Mouse (Mus musculus): ENCODE data around the gene Ap5b1. TPM values are rescaled to one million over a fixed set of nuclear protein-coding genes. Genes with fewer than 3 reads are reported as not detected.

Gene Ap5b1
- polyA plus RNA-seq, 1 experiment from 2014 or later, result 3.1 TPM

GRCm38 (mm10) chr19:5611973-5612372 lies 44.1 kb downstream of the Ap5b1 start:
- peaks cover 18% of the 10 kb centered on the region for H3K36me3 ChIP-seq (replicated peaks; ENCODE audit: insufficient read depth, low read length)
- TF ChIP-seq EP300 (IDR thresholded peaks at IDR 0.05; ENCODE audit: low read depth), result no peak
- no peak for TF ChIP-seq CTCF (IDR thresholded peaks at IDR 0.05; ENCODE audit: low read depth)
- H3K27me3 ChIP-seq (ENCODE audit: insufficient read depth, low read length), result no peaks in the 10 kb centered on the region
- H3K4me1 ChIP-seq (ENCODE audit: insufficient read depth), result peaks cover 27% of the 10 kb centered on the region
- no peak overlapping the region for H3K4me2 ChIP-seq (ENCODE audit: low read depth, low read length)
- H3K27ac ChIP-seq (ENCODE audit: low read depth), result 0 out of 2 replicates have a peak overlapping the region, but pooled peaks have one; percentile 40
- DNase-seq (no peak), ATAC-seq (no peak)
- H3K4me3 ChIP-seq (ENCODE audit: low read depth, low read length), result no peak overlapping the region
- no peaks in the 10 kb centered on the region for H3K9me3 ChIP-seq (ENCODE audit: low read length)
- H3K9ac ChIP-seq (replicated peaks), result no peak overlapping the region
- 76% methylated on average over 1 of the region's 1 CpGs for WGBS (ENCODE audit: insufficient replicate concordance)

GRCm38 (mm10) chr19:5612762-5613411 lies 45.1 kb downstream of the Ap5b1 start:
- H3K4me1 ChIP-seq (ENCODE audit: insufficient read depth), result peaks cover 27% of the 10 kb centered on the region
- WGBS (ENCODE audit: insufficient replicate concordance), result 38% methylated on average over 3 of the region's 3 CpGs
- H3K4me2 ChIP-seq (ENCODE audit: low read depth, low read length), result no peak overlapping the region
- H3K27me3 ChIP-seq (ENCODE audit: insufficient read depth, low read length), result no peaks in the 10 kb centered on the region
- no peak overlapping the region for H3K4me3 ChIP-seq (ENCODE audit: low read depth, low read length)
- no peaks in the 10 kb centered on the region for H3K9me3 ChIP-seq (ENCODE audit: low read length)
- DNase-seq, result no peak
- no peak overlapping the region for H3K9ac ChIP-seq (replicated peaks)
- H3K36me3 ChIP-seq (replicated peaks; ENCODE audit: insufficient read depth, low read length), result peaks cover 9% of the 10 kb centered on the region
- no peak for ATAC-seq
- TF ChIP-seq EP300 (IDR thresholded peaks at IDR 0.05; ENCODE audit: low read depth) (peak; percentile 66), CTCF (IDR thresholded peaks at IDR 0.05; ENCODE audit: low read depth) (no peak)
- no peak overlapping the region for H3K27ac ChIP-seq (ENCODE audit: low read depth)

- H3K4me1 ChIP-seq (ENCODE audit: insufficient read depth), result peaks cover 19% of the 10 kb centered on the region
- TF ChIP-seq EP300 (IDR thresholded peaks at IDR 0.05; ENCODE audit: low read depth) (no peak), CTCF (IDR thresholded peaks at IDR 0.05; ENCODE audit: low read depth) (no peak)
- ATAC-seq (no peak), DNase-seq (no peak)
- no peaks in the 10 kb centered on the region for H3K9me3 ChIP-seq (ENCODE audit: low read length)
- H3K36me3 ChIP-seq (replicated peaks; ENCODE audit: insufficient read depth, low read length), result no peaks in the 10 kb centered on the region
- H3K27me3 ChIP-seq (ENCODE audit: insufficient read depth, low read length), result no peaks in the 10 kb centered on the region
- H3K27ac ChIP-seq (ENCODE audit: low read depth), result no peak overlapping the region
- no peak overlapping the region for H3K4me2 ChIP-seq (ENCODE audit: low read depth, low read length)
- 73% methylated on average over 2 of the region's 2 CpGs for WGBS (ENCODE audit: insufficient replicate concordance)
- no peak overlapping the region for H3K9ac ChIP-seq (replicated peaks)
- no peak overlapping the region for H3K4me3 ChIP-seq (ENCODE audit: low read depth, low read length)
Measured at GRCm38 (mm10) chr19:5614953-5615352, 47.1 kb downstream of the Ap5b1 start.

- H3K4me1 ChIP-seq (ENCODE audit: insufficient read depth), result no peaks in the 10 kb centered on the region
- H3K9me3 ChIP-seq (ENCODE audit: low read length), result no peaks in the 10 kb centered on the region
- H3K27me3 ChIP-seq (ENCODE audit: insufficient read depth, low read length), result no peaks in the 10 kb centered on the region
- ATAC-seq (no peak), DNase-seq (no peak)
- H3K27ac ChIP-seq (ENCODE audit: low read depth), result no peak overlapping the region
- TF ChIP-seq EP300 (IDR thresholded peaks at IDR 0.05; ENCODE audit: low read depth) (no peak), CTCF (IDR thresholded peaks at IDR 0.05; ENCODE audit: low read depth) (no peak)
- H3K9ac ChIP-seq (replicated peaks), result no peak overlapping the region
- 55% methylated on average over 4 of the region's 4 CpGs for WGBS (ENCODE audit: insufficient replicate concordance)
- H3K4me3 ChIP-seq (ENCODE audit: low read depth, low read length), result no peak overlapping the region
- H3K36me3 ChIP-seq (replicated peaks; ENCODE audit: insufficient read depth, low read length), result no peaks in the 10 kb centered on the region
- no peak overlapping the region for H3K4me2 ChIP-seq (ENCODE audit: low read depth, low read length)
Measured at GRCm38 (mm10) chr19:5620007-5620406, 52.2 kb downstream of the Ap5b1 start.

Other genes with a start within 250 kb of the Ap5b1 start
- gene Catsper1, start 232.3 kb upstream of the Ap5b1 start, polyA plus RNA-seq (2015; fragmentation: Nextera tagmentation; extraction: Ambion mirVana), result not detected in 2 replicates
- not detected in 2 replicates for gene Cst6, start 218.5 kb upstream of the Ap5b1 start, polyA plus RNA-seq (2015; fragmentation: Nextera tagmentation; extraction: Ambion mirVana)
- 19.3 and 25.0 TPM in 2 replicates for gene Eif1ad, start 201.3 kb upstream of the Ap5b1 start, polyA plus RNA-seq (2015; fragmentation: Nextera tagmentation; extraction: Ambion mirVana)
- 158 and 164 TPM in 2 replicates for gene Banf1, start 200.9 kb upstream of the Ap5b1 start, polyA plus RNA-seq (2015; fragmentation: Nextera tagmentation; extraction: Ambion mirVana)
- 20.8 and 24.0 TPM in 2 replicates for gene Sart1, start 179.3 kb upstream of the Ap5b1 start, polyA plus RNA-seq (2015; fragmentation: Nextera tagmentation; extraction: Ambion mirVana)
- 0.14 TPM in 1 of 2 replicates, not detected in the other for gene Tsga10ip, start 165.5 kb upstream of the Ap5b1 start, polyA plus RNA-seq (2015; fragmentation: Nextera tagmentation; extraction: Ambion mirVana)
- 71.5 and 74.2 TPM in 2 replicates for gene Drap1, start 143.0 kb upstream of the Ap5b1 start, polyA plus RNA-seq (2015; fragmentation: Nextera tagmentation; extraction: Ambion mirVana)
- gene AI837181, start 142.9 kb upstream of the Ap5b1 start, polyA plus RNA-seq (2015; fragmentation: Nextera tagmentation; extraction: Ambion mirVana), result 15.8 and 16.1 TPM in 2 replicates
- not detected in 2 replicates for gene Fosl1, start 120.5 kb upstream of the Ap5b1 start, polyA plus RNA-seq (2015; fragmentation: Nextera tagmentation; extraction: Ambion mirVana)
- gene Ccdc85b, start 110.1 kb upstream of the Ap5b1 start, polyA plus RNA-seq (2015; fragmentation: Nextera tagmentation; extraction: Ambion mirVana), result 1.6 and 2.1 TPM in 2 replicates
- gene Fibp, start 107.4 kb upstream of the Ap5b1 start, polyA plus RNA-seq (2015; fragmentation: Nextera tagmentation; extraction: Ambion mirVana), result 35.6 and 35.7 TPM in 2 replicates
- 1.4 and 1.9 TPM in 2 replicates for gene Ctsw, start 99.5 kb upstream of the Ap5b1 start, polyA plus RNA-seq (2015; fragmentation: Nextera tagmentation; extraction: Ambion mirVana)
- gene Efemp2, start 94.1 kb upstream of the Ap5b1 start, polyA plus RNA-seq (2015; fragmentation: Nextera tagmentation; extraction: Ambion mirVana), result 8.1 and 9.2 TPM in 2 replicates
- gene Mus81, start 79.6 kb upstream of the Ap5b1 start, polyA plus RNA-seq (2015; fragmentation: Nextera tagmentation; extraction: Ambion mirVana), result 8.6 and 11.9 TPM in 2 replicates
- 841 and 843 TPM in 2 replicates for gene Cfl1, start 77.6 kb upstream of the Ap5b1 start, polyA plus RNA-seq (2015; fragmentation: Nextera tagmentation; extraction: Ambion mirVana)
- not detected in 2 replicates for gene 1700020D05Rik, start 64.2 kb upstream of the Ap5b1 start, polyA plus RNA-seq (2015; fragmentation: Nextera tagmentation; extraction: Ambion mirVana)
- 2.6 and 3.0 TPM in 2 replicates for gene Snx32, start 57.5 kb upstream of the Ap5b1 start, polyA plus RNA-seq (2015; fragmentation: Nextera tagmentation; extraction: Ambion mirVana)
- 0.06 TPM in 1 of 2 replicates, not detected in the other for gene Ovol1, start 7.4 kb upstream of the Ap5b1 start, polyA plus RNA-seq (2015; fragmentation: Nextera tagmentation; extraction: Ambion mirVana)
- gene Rnaseh2c, start 33.8 kb downstream of the Ap5b1 start, polyA plus RNA-seq (2015; fragmentation: Nextera tagmentation; extraction: Ambion mirVana), result 78.4 and 79.1 TPM in 2 replicates
- 15.1 and 15.8 TPM in 2 replicates for gene Kat5, start 42.2 kb downstream of the Ap5b1 start, polyA plus RNA-seq (2015; fragmentation: Nextera tagmentation; extraction: Ambion mirVana)
- gene Rela, start 69.5 kb downstream of the Ap5b1 start, polyA plus RNA-seq (2015; fragmentation: Nextera tagmentation; extraction: Ambion mirVana), result 21.3 and 22.6 TPM in 2 replicates
- gene Sipa1, start 95.7 kb downstream of the Ap5b1 start, polyA plus RNA-seq (2015; fragmentation: Nextera tagmentation; extraction: Ambion mirVana), result 14.1 and 15.3 TPM in 2 replicates
- gene Map3k11, start 120.7 kb downstream of the Ap5b1 start, polyA plus RNA-seq (2015; fragmentation: Nextera tagmentation; extraction: Ambion mirVana), result 10.4 and 12.5 TPM in 2 replicates
- 5.2 and 5.6 TPM in 2 replicates for gene Pcnx3, start 120.9 kb downstream of the Ap5b1 start, polyA plus RNA-seq (2015; fragmentation: Nextera tagmentation; extraction: Ambion mirVana)
- gene Kcnk7, start 136.3 kb downstream of the Ap5b1 start, polyA plus RNA-seq (2015; fragmentation: Nextera tagmentation; extraction: Ambion mirVana), result 0.17 and 0.18 TPM in 2 replicates
- 38.5 and 42.5 TPM in 2 replicates for gene Ehbp1l1, start 158.3 kb downstream of the Ap5b1 start, polyA plus RNA-seq (2015; fragmentation: Nextera tagmentation; extraction: Ambion mirVana)
- 28.9 and 31.0 TPM in 2 replicates for gene Fam89b, start 161.6 kb downstream of the Ap5b1 start, polyA plus RNA-seq (2015; fragmentation: Nextera tagmentation; extraction: Ambion mirVana)
- gene Ltbp3, start 172.9 kb downstream of the Ap5b1 start, polyA plus RNA-seq (2015; fragmentation: Nextera tagmentation; extraction: Ambion mirVana), result 1.3 and 1.4 TPM in 2 replicates
- 16.9 and 17.0 TPM in 2 replicates for gene Scyl1, start 203.4 kb downstream of the Ap5b1 start, polyA plus RNA-seq (2015; fragmentation: Nextera tagmentation; extraction: Ambion mirVana)